Mouse (Mus musculus) cerebellum, adult 18-20 months (tissue): ENCODE results near the gene Olfr324.

Source experiments
- DNase-seq, 2 experiments: peaks; one replicate each; pipeline ENCODE4 v3.0.0; 2021

Gene Olfr324

DNA sequence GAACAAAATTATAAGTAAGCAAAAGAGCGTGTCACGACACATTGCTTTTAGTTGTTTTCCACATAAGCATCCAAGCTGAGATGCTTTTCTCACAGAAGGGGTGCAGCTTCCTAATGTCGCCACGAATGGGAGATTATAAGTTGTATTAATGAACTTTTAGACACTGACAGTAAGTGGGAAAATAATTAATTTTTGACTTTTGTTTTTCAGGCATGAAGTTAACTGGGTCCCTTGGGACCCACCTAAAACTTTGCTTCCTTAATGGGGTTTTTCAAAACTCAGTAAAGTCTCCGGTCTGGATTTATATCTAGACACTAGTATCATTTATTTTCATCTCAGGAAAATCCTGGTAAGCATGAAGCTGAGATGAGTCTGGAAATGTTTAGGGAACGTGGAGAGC is at the start of gene Olfr324:
Gene Olfr324, plus strand, starts transcription at position 301 of the 400 bp plus-strand sequence.
- no peak for DNase-seq

DNA sequence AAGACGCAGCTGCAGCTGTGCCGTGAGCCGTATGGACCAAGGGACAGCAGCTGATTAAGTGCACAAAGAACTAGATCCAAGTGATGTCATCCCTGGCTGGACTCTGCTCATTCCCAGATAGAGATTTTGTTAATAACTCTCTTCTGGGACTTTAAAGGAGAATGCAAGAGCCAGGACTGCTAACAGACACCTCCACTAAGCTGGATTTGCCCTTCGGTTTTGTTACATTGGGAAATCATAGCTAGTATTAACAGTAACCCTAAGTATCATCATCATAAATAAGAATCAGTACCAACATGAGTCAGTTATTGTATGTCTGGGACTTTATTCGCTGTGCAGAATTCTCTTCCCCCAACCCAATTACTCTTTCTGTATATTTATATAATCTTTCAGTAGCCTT is 48.6 kb upstream of the Olfr324 start, which contains the start of gene Olfr329-ps:
Gene Olfr329-ps, minus strand, starts transcription at position 101 of the 400 bp plus-strand sequence.
- DNase-seq: no peak

DNA sequence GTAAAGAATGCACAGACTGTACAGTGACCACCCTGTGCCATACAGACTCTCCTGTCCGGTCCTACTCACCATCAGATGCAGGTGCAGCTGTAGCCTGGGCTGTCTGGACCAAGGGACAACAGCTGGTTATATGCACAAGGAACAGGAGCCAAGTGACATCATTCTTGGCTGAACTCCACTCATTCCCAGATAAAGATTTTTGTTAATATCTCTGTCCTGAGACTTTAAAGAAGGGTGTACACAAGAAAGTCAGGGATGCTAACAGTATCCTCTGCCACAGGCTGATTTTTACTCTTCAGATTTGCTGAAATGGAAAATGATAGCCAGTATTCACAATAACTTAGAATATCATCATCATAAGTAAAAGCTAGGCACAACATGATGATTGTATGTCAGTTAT is 39.4 kb upstream of the Olfr324 start, which contains the start of gene Olfr328:
Gene Olfr328, minus strand, starts transcription at position 101 of the 400 bp plus-strand sequence.
- DNase-seq: no peak

DNA sequence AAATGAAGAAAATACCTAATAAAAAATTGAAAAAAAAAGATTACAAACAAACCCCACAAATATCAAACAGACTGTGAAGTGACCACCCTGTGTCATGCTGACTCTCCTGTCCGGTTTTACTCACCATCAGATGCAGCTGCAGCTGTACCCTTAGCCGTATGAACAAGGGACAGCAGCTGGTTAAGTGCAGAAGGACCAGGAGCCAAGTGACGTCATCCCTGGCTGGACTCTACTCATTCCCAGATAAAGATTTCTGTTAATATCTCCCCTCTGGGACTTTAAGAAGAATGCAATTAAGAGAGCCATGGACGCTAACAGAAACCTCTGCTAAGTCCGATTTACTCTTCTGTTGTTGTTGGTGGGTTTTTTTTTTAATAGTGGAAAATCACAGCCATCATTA is 24.5 kb upstream of the Olfr324 start, which contains the start of gene Olfr224:
Gene Olfr224, minus strand, starts transcription at position 149 of the 400 bp plus-strand sequence.
- no peak for DNase-seq

DNA sequence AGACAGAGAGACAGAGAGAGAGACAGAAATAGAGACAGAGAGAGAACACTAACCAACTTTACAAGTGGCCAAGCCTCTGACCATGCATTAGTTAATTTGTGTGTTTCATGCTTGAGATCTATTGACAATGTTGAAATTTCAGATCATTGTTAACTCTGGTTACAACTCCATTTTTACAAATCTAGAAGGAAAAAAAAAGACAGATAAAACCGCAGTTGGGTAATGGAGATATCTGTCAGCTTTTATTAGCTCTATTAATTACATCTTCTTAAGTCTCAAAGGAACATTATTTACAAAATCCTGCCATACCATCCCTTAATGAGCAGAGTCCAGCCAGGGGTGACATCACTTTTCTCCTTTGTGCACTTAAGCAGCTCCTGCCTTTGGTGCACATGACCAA is 17.5 kb upstream of the Olfr324 start, which contains the start of gene Olfr325:
Gene Olfr325, plus strand, starts transcription at position 301 of the 400 bp plus-strand sequence.
- no peak for DNase-seq

DNA sequence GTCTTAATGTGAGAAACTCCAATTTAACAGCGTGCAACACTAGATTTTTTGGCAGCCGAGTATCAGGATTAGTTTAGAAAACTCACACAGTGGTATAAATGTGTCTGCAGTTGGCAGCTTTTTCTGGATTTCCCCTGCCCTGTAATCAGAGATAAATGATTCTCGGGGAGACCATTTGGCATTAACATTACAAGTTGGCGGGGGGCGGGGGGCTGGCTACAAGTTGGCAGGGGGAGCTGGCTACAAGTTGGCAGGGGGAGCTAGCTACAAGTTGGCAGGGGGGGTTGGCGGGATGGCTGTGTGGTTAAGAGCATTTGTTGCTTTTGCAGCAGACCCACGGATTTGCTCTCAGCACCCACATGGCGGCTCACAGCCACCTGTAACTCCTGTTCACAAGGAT is 16.3 kb upstream of the Olfr324 start:
- DNase-seq: no peak

DNA sequence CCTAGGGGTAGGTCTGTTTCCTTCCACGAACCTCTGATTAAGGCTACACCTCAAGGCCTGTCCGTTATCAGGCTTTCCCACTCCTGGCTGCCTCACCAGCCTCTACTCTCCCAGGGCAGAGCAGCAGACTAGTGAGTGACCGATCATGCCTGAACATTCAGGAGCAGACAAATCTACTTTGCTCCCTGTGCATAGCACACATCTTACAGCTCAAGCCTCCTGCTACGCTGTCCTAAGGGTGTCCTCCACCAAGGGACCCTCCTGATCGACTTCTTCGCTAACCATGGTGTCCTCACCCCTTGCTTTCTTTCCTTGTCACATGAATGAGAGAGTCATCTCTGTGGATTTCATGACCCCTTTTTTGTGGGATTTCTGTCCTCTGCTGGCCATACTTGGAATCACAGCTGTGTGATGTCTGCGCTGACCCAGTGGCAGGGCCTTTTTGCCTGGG is 7.0 kb upstream of the Olfr324 start:
- peak; percentile 18 to 31 for DNase-seq

DNA sequence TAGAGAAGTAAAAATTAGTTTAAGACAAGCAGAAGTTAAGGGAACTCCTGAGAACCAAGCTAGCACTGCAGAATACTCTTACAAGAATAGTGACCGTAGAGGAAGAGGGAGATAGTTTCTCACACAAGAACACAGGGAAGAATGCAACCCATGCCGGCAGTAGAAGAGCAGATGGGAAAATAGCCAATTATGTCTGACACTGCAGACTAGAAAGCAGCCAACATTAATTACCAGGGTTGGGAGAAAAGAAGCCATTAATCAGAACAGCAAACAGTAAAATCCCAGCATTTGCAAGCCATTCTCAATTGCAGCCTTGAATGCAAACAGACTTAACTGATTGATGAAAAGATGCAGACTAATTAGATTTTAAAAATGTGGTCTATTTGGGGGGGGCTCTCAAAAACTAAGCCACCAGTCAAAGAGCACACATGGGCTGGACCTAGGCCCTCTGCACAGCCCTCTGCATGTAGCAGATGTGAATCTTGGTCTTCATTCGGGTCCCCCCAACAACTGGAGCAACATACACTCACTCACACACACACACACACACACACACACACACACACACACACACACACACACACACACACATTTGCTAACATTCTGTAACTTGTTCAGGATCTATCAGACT is 6.2 kb upstream of the Olfr324 start:
- DNase-seq: no peak

DNA sequence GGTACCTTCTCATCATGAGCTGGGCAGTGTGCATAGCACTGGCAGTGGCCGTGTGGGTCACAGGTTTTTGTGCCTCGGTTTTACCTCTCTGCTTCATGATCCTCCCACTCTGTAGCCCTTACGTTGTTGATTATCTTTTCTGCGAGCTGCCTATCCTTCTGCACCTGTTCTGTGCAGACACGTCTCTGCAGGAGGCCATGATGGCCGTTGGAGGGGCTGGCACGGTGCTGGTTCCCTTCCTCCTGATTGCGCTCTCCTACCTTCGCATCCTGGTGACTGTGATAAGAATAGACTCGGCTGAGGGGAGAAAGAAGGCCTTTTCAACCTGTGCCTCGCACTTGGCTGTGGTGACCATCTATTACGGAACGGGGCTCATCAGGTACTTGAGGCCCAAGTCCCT is 2.9 kb downstream of the Olfr324 start:
- DNase-seq: no peak

DNA sequence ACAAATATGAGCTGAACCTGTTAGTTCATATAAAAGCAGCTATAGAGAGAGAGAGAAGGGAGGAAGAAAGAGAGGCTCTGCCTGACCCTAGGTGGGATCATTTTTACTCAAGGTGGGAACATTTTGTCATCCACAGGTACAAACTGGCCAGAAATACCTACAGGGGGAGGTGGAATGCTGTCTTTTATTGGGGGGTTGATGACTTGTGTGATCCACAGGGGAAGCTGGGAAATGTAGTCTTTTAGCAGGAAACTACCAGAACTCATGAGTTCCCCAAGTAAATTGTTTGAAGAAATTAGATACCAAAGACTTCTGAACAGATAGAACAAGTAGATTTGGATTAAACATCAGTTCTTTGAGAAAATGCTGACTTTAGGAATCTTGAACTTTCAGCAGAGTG is 7.1 kb downstream of the Olfr324 start:
- DNase-seq: no peak

DNA sequence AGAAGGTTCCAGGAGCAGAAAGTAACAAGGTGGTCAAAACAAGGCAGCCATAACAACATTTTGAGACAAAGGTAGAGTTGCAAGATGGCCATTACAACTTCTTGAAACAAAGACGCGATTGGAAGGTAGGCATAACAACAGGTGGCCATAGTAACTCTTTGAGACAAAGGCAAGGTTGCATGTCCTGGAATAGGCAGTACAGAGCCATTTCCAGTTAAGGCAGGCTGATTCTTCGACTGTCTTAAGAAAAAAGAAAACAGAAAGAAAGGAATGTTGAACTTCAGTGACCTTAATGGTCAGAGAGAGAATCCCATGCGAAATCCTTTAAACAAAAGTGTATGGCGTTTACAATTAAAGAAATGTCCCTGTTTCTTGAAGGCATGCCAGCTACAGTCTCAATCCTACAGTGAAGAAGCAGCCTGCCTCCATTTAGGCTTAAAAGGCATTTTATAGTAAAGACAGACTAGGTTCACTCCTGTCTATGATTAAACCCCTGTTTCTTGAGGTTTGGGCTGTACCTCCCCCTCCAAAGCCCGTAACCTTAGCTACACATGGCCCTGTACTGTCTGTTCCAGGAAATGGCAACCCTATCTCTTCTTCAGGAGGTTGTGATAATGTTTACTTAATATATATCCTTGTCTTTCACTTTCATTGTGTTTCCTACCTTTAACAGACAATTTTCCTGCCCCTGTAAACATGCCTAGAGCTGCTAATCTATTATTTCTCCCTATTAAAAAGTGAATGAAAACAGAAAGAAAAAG is 8.1 kb downstream of the Olfr324 start:
- DNase-seq: no peak

DNA sequence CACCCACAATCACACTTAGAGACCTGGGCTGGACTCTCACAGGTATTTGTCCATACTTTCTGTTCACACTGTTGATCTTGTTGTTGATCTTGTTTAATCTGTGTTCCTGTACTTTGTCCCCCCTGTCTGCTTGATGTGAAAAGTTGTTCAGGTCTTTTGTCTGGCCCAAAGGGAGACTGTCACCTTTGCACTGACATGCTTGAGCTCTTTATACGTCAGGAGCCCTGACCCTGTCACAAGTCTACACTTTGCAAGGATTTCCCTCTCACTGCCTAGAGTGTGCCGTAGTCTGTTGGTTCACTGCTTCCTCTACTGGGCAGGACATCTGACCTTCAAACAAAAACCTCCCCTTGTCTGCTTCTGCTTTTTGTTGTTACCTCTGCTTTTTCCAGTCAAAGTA is 9.8 kb downstream of the Olfr324 start:
- DNase-seq: no peak

DNA sequence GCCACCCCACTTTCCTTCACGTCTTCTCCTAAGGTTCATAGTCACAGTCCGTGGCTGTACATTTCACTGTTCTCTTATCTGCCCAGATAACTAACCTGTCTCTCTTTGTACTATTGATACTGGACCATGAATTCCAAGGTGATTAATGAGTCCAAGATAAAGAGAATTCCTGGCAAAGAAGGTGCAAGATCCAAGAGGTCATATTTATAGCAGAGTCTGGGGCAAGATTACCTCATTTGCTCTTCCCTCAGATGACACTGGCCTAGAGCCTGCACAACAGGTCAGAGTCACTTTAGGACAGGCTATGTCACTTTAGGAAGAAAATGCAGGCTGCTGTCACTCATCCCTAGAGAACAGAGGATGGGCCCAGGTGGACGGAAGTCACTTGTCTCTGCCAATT is 10.3 kb downstream of the Olfr324 start:
- no peak for DNase-seq

DNA sequence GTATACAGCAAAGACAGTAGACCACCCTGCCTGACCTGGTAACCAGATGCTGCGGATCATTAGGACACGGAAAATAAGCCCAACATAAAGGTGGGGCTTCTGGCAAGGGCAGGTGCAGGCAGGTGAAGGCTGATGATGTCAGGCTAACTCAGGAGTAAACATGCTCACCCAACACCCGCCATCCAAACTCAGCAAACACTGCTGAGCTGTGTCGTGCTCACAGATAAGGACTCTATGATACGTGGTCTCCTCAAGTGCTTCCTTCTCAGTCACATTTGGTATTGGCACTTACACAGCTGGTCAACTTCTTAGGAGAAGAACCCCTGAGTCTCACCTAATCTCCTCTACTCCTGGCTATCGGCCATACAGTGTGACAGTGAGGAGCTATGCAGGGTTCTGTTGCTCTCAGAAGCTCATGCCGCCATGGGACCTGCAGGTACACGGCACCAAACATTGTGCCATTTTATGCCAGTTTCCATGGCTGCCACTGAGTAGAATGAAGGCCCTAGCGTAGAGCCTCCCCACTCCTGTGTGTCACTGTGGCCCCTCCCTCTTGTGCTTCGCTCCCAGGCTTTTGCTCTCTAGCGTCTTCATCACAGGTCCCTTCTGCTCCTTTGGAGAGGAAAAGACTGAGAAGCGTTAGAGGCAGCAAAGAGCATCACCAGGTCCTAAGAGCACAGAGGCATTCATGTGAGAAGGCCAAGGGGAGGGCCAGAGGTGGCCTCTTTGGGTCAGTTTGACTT is 11.4 kb downstream of the Olfr324 start:
- no peak for DNase-seq

DNA sequence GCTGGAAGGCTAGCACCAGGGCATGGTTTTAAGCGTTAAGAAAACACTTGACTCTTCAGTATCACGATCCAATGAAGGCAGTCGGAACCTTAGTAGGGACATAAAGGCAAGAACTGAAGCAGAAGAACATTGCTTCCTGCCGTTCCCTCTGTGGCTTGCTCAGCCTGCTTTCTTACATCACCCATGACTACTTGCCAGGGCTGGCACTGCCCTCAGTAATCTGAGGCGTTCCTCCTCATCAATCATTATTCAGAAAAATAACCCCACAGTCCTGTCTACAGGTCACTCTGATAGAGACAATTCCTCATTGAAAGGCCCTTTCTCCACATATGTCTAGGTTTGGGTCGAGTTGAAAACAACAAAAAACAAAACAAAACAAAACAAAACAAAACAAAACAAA is 12.1 kb downstream of the Olfr324 start:
- no peak for DNase-seq

DNA sequence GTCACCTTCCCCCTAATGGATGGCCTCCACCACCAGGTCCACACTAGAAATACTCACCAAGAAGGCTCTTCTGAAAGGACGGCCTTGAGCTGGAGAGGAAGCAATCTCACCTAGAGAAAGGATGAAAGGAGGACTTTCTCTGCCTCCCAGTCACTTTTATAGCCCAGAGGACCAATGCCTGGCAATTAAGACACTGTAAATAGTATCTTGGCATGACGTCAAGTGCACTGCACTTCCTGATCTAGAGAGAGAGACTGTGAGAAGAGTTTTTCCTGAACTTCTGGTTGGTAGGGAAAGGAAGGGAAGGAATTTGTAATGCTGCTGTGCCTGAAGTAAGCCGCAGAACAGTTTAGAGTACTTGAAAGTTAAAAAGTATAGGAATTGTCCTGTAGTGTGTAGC is 18.4 kb downstream of the Olfr324 start:
- DNase-seq: no peak

DNA sequence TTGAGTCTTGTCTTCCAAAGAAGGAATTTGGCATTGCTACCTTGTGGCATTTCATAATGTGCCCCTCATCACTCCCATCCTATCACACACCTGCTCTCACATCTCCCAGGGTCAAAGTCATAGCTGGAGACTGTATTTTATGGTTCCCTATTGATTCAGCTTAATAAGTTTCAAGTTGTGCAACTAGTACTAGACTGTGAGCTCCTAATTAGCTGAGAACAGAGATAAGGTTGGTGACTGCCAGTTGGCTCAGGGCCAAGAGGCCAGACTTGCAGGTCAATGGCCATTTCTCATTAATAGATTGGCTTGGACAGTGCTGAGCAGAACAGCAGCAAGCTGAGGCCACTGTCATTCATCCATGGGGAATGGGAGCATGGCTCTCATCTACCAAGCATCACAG is 19.6 kb downstream of the Olfr324 start:
- DNase-seq: no peak

DNA sequence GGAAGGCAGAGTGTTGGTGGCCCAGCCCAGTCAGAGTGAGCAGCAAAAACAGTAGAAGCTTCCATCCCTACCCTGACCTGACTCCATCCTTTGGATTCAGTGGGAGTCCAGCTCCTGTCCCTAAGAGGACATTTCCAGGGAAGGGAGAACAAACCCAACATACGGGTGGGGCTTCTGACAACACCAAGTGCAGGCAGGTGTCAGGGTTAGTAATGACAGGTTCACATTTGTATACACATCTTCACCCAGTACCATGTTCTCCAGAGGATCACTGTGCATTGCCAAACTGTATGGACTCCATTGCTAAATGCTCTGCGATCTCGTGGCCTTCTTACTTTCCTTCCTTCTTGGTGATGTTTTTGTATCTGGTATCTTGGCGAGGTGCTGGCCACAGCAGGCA is 21.1 kb downstream of the Olfr324 start, which contains the start of gene 2210407C18Rik:
Gene 2210407C18Rik, minus strand, starts transcription at position 101 of the 400 bp plus-strand sequence.
- no peak for DNase-seq

DNA sequence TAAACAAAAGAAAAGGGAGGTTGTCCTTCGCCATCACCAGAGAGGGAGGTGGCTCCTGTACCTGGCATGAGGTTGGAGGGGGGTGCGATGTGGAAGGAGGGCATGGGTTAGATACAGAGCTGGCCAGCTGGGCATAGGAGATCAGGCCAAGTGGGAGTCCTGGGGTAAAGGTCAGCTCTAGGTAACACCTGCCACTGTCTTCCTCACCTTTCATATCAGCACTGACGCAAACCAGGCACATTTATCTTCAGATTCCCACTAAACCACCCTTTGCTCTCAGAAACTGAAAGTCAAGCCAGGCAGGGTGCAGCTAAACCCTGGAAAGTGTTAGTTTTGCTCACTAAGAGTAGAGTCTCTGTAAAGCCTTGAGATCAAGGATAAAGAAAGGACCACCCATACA is 23.5 kb downstream of the Olfr324 start:
- no peak for DNase-seq

DNA sequence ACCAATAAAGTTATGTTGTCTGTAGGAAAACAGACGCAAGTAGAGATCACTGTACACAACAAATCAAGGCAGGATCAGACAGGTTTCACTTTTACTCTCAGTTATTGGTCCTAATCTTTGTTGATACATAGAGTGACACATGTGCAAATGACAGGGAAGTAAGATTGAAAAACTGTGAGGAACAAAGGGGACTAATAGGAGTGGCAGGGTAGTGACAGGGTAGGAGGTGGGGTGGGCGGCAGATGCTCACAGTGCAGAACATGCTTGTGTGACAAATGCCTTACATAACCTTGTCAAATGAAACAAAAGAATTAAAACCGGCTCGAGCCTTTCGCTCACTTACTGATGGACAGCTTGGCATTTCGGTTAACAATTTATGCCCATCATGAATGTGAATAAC is 23.9 kb downstream of the Olfr324 start:
- no peak for DNase-seq

DNA sequence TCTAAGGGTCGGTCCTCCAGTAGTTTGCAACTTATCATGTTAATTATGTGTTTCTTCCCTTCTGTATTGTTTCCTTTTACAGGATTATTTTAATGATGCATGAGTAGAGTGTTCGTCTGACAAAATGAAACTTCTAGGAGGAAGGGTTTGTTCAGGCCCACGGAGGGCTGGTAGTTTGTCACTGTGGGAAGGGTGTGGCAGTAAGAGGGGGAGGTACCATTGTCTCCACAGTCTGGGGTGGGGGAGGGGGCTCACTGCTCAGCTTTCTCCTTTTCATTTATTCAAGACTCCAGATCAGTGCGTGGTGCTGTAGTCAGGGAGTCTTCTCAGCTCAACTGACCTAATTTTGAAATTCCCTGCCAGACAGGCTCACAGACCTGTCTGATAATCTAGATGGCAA is 31.2 kb downstream of the Olfr324 start:
- no peak for DNase-seq

DNA sequence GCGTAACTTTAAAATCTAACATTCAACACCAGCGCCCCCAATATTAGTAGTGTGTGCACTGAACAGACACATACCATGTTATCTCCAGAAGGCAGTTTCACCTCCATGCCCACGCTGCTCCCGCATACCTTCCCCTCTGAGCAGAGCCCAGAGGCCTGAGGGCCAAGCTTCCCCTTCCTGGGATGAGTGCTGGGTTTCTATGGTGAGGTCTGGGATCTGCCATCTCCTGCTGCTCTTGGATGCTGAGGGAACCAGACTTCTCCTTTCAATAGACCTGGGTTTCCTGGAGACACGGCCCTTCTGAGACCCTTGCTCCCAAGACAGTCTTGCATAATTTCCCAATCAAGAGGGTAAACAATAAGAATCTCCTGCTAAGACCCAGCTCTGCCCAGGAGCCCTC is 35.5 kb downstream of the Olfr324 start, which contains the start of gene Olfr323:
Gene Olfr323, minus strand, starts transcription at position 101 of the 400 bp plus-strand sequence.
- no peak for DNase-seq

DNA sequence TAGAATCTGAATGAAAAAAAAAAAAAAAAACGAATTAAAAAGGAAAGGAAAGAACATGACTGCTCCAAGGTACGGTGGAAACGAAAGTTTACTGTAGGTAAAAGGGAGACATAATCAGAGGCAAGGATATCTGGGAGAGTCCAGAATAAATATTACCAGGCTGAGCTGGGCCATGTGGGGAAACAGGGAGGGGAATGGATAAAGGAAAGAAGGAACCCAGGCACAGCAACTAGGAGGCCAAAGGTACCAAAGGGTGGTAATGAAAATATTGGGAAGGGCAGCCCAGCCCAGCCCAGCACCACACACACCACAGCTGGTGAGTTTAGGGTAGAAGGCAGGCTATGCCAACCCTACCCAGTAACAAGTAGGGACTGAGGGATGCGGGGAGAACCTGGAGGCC is 40.0 kb downstream of the Olfr324 start:
- DNase-seq: no peak
